Mouse (Mus musculus) lung, adult 2 months (tissue): ENCODE measurements around the gene Fut11. TPM values are rescaled to one million over a fixed set of nuclear protein-coding genes. Genes with fewer than 3 reads are reported as not detected.

ENCODE experiments used
- DNase-seq: peaks from one replicate; pipeline ENCODE4 v3.0.0; 2022
- H3K4me1 ChIP-seq: fragments of 200-500 bp; 2 replicates; pipeline ENCODE4 v1.6.1; 2011; ENCODE audit warnings: low read length; ENCODE audit not compliant: control insufficient read depth, insufficient read depth
- H3K4me3 ChIP-seq: fragments of 200-500 bp; replicated peaks from 2 replicates; pipeline ENCODE3; 2011; ENCODE audit warnings: low read depth, mild to moderate bottlenecking, control low read depth, low read length; ENCODE audit errors: extremely low read depth
- CTCF ChIP-seq: fragments of 200-500 bp; IDR thresholded peaks from 2 replicates; pipeline ENCODE4 v1.5.1; 2011; ENCODE audit warnings: mild to moderate bottlenecking, low read length, control low read depth; ENCODE audit not compliant: insufficient read depth
- POLR2A ChIP-seq: fragments of 200-500 bp; IDR thresholded peaks from 2 replicates; pipeline ENCODE4 v1.6.1; 2011; ENCODE audit warnings: low read depth, mild to moderate bottlenecking, control low read depth, low read length, borderline replicate concordance; ENCODE audit errors: extremely low read depth
- WGBS: fragments of 180-500 bp; shearing (Covaris S2); methylation state at CpG from one replicate; pipeline ENCODE4 v1.1.7; 2018; 5-methylcytosine and 5-hydroxymethylcytosine counted together
- polyA plus RNA-seq: library from polyadenylated mRNA; depleted of rRNA; stranded (reverse); fragments of >200 nt; gene quantifications from 2 replicates; pipeline ENCODE4 v1.2.3, GENCODE M21; 2012

The Fut11 gene
- polyA plus RNA-seq, 1 experiment = 24.8 TPM

- DNase-seq = peak; percentile 92
- peak; percentile 75; the same call in 1 of the 2 replicates for TF ChIP-seq POLR2A
- TF ChIP-seq CTCF = no peak
- WGBS = 1% methylated on average over 80 of the region's 80 CpGs
- Histone ChIP-seq H3K4me3 (peak within 1 kb of the TSS; percentile 65), H3K4me1 (peaks cover 8% of the 10 kb centered on the region)
These were observed 12.7 kb downstream of the Fut11 start, which contains the start of gene Zswim8 for GRCm38 (mm10) chr14:20707201-20708190. Gene Zswim8 (plus strand): TSS chr14:20707552.

DNA sequence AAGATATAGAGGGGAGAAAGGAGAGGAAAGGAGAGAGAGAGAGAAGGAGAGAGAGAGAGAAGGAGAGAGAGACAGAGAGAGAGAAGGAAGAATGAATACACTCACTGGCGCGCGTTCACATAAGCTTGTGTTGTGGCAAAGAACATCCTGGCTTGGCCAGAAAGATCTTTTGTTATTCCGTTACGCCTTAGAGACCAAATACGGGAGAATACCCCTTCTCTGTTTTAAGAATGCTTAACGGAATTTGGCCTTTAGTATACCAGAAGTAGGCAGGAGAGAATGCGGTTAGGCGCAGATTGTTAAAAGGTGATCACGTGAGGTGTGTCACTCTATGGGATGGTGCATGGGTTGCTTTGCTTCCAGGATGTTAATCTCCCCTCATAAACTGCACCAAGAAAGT, 13.5 kb downstream of the Fut11 start:
- no peak for TF ChIP-seq CTCF
- no peak for TF ChIP-seq POLR2A
- H3K4me1 ChIP-seq = peaks cover 8% of the 10 kb centered on the region
- H3K4me3 ChIP-seq = peak overlapping the region; percentile 65
- WGBS = 4% methylated on average over 10 of the region's 10 CpGs
- DNase-seq = no peak

DNA sequence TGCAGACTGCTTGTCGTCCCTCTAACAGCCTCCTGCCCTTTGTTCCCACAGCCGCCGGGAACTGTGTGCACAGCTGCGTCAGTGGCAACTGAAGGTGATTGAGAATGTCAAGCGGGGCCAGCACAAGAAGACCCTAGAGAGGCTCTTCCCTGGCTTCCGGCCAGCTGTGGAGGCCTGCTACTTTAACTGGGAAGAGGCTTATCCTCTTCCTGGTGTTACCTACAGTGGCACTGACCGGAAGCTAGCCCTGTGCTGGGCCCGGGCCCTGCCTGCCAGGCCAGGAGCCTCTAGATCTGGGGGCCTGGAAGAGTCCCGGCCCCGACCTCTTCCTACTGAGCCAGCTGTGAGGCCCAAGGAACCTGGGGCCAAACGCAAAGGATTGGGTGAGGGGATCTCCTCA, 19.1 kb downstream of the Fut11 start:
- no peak for TF ChIP-seq CTCF
- TF ChIP-seq POLR2A = no peak
- 65% methylated on average over 11 of the region's 11 CpGs for whole genome bisulfite sequencing
- H3K4me3 ChIP-seq = no peak overlapping the region
- no peak for DNase-seq
- H3K4me1 ChIP-seq = peaks cover 3% of the 10 kb centered on the region; the same call in 1 of the 2 replicates

- TF ChIP-seq CTCF = no peak
- TF ChIP-seq POLR2A = no peak
- 90% methylated on average over 10 of the region's 10 CpGs for WGBS
- DNase-seq = no peak
- Histone ChIP-seq H3K4me3 (no peak overlapping the region), H3K4me1 (no peaks in the 10 kb centered on the region)
These were observed 23.7 kb downstream of the Fut11 start for GRCm38 (mm10) chr14:20718443-20718842.

DNA sequence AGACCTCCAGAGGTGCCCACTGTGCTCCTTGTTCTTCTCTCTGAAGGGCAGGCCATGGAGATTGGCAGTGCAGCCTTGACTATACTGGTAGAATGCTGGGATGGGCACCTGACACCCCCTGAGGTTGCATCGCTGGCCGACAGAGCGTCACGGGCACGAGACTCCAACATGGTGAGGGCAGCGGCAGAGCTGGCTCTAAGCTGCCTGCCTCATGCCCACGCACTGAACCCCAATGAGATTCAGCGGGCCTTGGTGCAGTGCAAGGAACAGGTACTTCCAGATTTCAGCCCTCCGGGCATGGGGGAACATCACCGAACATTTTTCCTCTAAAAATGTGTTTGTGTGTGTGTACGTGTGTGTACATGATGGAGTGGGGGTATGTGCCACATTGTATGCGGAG, 25.0 kb downstream of the Fut11 start:
- no peak for DNase-seq
- no peak for TF ChIP-seq CTCF
- TF ChIP-seq POLR2A = no peak
- Histone ChIP-seq H3K4me3 (no peak overlapping the region), H3K4me1 (no peaks in the 10 kb centered on the region)
- 87% methylated on average over 12 of the region's 12 CpGs for WGBS

DNA sequence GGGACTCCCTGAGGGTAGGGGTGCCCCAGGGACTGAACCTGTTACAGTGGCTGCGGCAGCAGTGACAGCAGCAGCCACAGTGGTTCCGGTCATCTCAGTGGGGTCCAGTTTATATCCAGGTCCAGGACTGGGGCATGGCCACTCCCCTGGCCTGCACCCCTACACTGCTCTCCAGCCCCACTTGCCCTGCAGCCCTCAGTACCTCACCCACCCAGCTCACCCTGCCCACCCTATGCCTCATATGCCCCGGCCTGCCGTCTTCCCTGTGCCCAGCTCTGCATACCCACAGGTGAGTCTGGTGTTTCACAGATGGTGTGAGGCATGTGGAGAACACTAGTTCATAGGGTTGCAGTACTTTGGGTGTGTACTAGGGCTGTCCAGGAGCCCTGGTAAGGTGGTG, 26.6 kb downstream of the Fut11 start:
- no peaks in the 10 kb centered on the region for H3K4me1 ChIP-seq
- H3K4me3 ChIP-seq = no peak overlapping the region
- TF ChIP-seq POLR2A (no peak), CTCF (no peak)
- 89% methylated on average over 4 of the region's 4 CpGs for WGBS
- no peak for DNase-seq

GRCm38 (mm10) chr14:20723006-20723405, 28.2 kb downstream of the Fut11 start:
- DNase-seq = no peak
- Histone ChIP-seq H3K4me3 (no peak overlapping the region), H3K4me1 (no peaks in the 10 kb centered on the region)
- no peak for TF ChIP-seq CTCF
- no peak for TF ChIP-seq POLR2A
- WGBS = 88% methylated on average over 12 of the region's 12 CpGs

GRCm38 (mm10) chr14:20724043-20724442, 29.3 kb downstream of the Fut11 start:
- WGBS = 13% methylated on average over 5 of the region's 5 CpGs
- TF ChIP-seq POLR2A (no peak), CTCF (peak; percentile 80)
- DNase-seq = peak; percentile 64
- Histone ChIP-seq H3K4me1 (no peaks in the 10 kb centered on the region), H3K4me3 (no peak overlapping the region)

- DNase-seq = no peak
- TF ChIP-seq POLR2A (no peak), CTCF (no peak)
- no peak overlapping the region for H3K4me3 ChIP-seq
- 68% methylated on average over 6 of the region's 6 CpGs for WGBS
- no peaks in the 10 kb centered on the region for H3K4me1 ChIP-seq
These were observed 31.0 kb downstream of the Fut11 start for GRCm38 (mm10) chr14:20725660-20726339.
